Mouse (Mus musculus) adrenal gland, postnatal 25 days (tissue): ENCODE results near the gene Lypd8. TPM values are rescaled to one million over a fixed set of nuclear protein-coding genes. Genes with fewer than 3 reads are reported as not detected.

Source experiments
- DNase-seq: peaks from one replicate; pipeline ENCODE4 v3.0.0; 2021; ENCODE audit warnings: mixed read lengths
- total RNA-seq: library from RNA; stranded (reverse); gene quantifications from 2 replicates; pipeline ENCODE4 v1.2.3, GENCODE M21; 2021

Gene Lypd8
- total RNA-seq, 1 experiment from 2014 or later, result not detected

GRCm38 (mm10) chr11:58399985-58400645 is 21.3 kb downstream of the Lypd8 start:
- DNase-seq, result no peak

GRCm38 (mm10) chr11:58400655-58401054 is 21.8 kb downstream of the Lypd8 start:
- DNase-seq, result no peak

- DNase-seq, result no peak
Measured at GRCm38 (mm10) chr11:58408066-58408465, 29.2 kb downstream of the Lypd8 start.

DNA sequence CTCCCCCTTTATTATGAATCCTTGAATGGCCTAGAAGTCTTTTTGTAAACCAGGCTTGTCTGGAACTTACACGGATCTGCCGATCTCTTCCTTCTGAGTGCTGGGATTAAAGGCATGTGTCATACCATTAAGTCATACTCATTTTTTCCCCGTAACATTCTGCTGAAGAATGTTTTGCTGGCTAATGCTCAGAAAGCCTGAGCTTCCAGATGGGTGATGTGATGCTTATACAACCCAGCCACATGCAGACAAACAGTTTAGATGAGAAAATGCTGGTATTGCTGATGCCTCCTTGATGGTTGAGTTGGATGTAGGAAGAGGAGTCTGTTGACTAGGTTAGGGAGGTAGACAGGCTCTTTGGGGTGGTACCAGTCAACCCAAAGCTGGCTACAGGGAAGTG is 39.5 kb downstream of the Lypd8 start:
- no peak for DNase-seq

DNA sequence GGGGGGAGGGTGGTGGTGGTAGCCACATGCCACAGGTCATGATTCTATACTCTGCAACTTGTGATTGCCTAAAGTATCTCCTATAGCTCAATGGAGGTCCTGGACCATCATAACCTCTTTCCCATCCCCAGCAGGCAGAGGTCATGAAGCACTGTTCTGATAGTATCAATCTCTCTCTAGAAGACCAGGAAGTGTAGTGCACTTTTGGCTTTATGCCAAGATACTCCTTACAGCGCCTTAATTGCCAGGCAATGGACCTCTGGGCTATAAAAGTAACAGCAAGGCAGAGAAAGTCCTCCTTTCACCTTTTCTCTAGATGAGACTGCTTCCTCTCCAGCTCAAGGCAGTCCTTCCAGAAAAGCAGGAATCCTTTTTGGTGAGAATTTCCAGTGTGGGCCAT is 42.0 kb downstream of the Lypd8 start, which contains the start of gene 1810065E05Rik:
Gene 1810065E05Rik, plus strand, starts transcription at position 297 of the 400 bp plus-strand sequence.
- no peak for DNase-seq

DNA sequence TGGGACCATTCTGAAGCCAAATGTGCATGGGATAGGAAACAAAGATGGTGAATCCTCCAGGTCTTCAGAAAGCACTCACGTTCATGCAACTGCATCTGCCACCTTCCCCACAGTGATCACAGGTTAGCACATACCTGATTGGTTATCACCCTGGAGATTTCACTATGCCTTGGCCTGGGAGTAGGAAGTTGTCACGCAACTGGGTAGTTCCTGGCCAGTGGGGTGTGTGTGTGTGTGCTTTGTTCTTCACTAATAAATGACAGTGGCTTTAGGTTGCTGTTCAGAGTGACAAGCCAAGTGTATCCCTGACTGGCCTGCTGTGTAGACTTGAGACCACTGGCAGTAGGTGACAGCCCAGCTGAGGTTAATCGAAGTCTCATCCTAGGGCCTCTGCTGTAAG is 53.4 kb downstream of the Lypd8 start, which contains the start of gene Gm12253:
Gene Gm12253, plus strand, starts transcription at position 301 of the 400 bp plus-strand sequence.
- DNase-seq, result no peak

- no peak for DNase-seq
Measured at GRCm38 (mm10) chr11:58437866-58438265, 59.0 kb downstream of the Lypd8 start.

Other genes starting within 250 kb of the Lypd8 start
- gene Gemin5, start 210.5 kb upstream of the Lypd8 start, total RNA-seq, result 23.3 and 26.5 TPM in 2 replicates
- 70.7 and 72.0 TPM in 2 replicates for gene Mrpl22, start 207.4 kb upstream of the Lypd8 start, total RNA-seq
- 8.8 and 11.8 TPM in 2 replicates for gene Igtp, start 179.5 kb upstream of the Lypd8 start, total RNA-seq
- 10.6 and 14.0 TPM in 2 replicates for gene Irgm2, start 179.4 kb upstream of the Lypd8 start, total RNA-seq
- not detected in 2 replicates for gene 4930438A08Rik, start 104.2 kb upstream of the Lypd8 start, total RNA-seq
- 14.4 and 17.3 TPM in 2 replicates for gene Zfp692, start 72.0 kb upstream of the Lypd8 start, total RNA-seq
- 53.1 and 53.4 TPM in 2 replicates for gene Zfp672, start 48.7 kb upstream of the Lypd8 start, total RNA-seq
- gene Sh3bp5l, start 48.3 kb upstream of the Lypd8 start, total RNA-seq, result 41.7 and 64.5 TPM in 2 replicates
- not detected in 2 replicates for gene 1810065E05Rik, start 42.1 kb downstream of the Lypd8 start, total RNA-seq
- not detected in 2 replicates for gene Gm12253, start 53.5 kb downstream of the Lypd8 start, total RNA-seq
- gene Lypd9, start 73.9 kb downstream of the Lypd8 start, total RNA-seq, result not detected in 2 replicates
- gene Olfr30, start 83.2 kb downstream of the Lypd8 start, total RNA-seq, result not detected in 2 replicates
- gene Olfr332, start 113.5 kb downstream of the Lypd8 start, total RNA-seq, result not detected in 2 replicates
- gene Olfr331, start 123.5 kb downstream of the Lypd8 start, total RNA-seq, result not detected in 2 replicates
- gene Olfr330, start 155.8 kb downstream of the Lypd8 start, total RNA-seq, result 1.5 TPM in 1 of 2 replicates, not detected in the other
- gene Olfr329-ps, start 167.4 kb downstream of the Lypd8 start, total RNA-seq, result 1.2 TPM in 1 of 2 replicates, not detected in the other
- 0.36 TPM in 1 of 2 replicates, not detected in the other for gene Olfr328, start 176.6 kb downstream of the Lypd8 start, total RNA-seq
- gene Olfr224, start 191.5 kb downstream of the Lypd8 start, total RNA-seq, result not detected in 2 replicates
- not detected in 2 replicates for gene Olfr325, start 198.7 kb downstream of the Lypd8 start, total RNA-seq
- not detected in 2 replicates for gene Olfr324, start 216.1 kb downstream of the Lypd8 start, total RNA-seq
- gene 2210407C18Rik, start 237.0 kb downstream of the Lypd8 start, total RNA-seq, result not detected in 2 replicates